Mouse (Mus musculus) forebrain, embryonic 11.5 days (tissue): ENCODE results near the gene Scube2. TPM values are rescaled to one million over a fixed set of nuclear protein-coding genes. Genes with fewer than 3 reads are reported as not detected.
A peak's percentile ranks its signal among the peaks of the same experiment; 100 is the strongest.

Source experiments
- ATAC-seq: fragments of 200-750 bp; cut with Nextera tagmentation; replicated peaks from 2 replicates; pipeline ENCODE4 v1.8.0; 2017; ENCODE audit warnings: moderate TSS enrichment; ENCODE audit not compliant: low FRiP score
- DNase-seq: peaks from one replicate; pipeline ENCODE4 v3.0.0-alpha.2; 2017; ENCODE audit warnings: low spot score
- H3K27ac ChIP-seq: fragments of 300-500 bp; sonication (generic); 2 replicates; pipeline ENCODE4 v1.5.1; 2014; ENCODE audit warnings: low read depth, low read length
- H3K27me3 ChIP-seq: fragments of 300-500 bp; sonication (generic); 2 replicates; pipeline ENCODE4 v1.6.1; 2014; ENCODE audit warnings: mild to moderate bottlenecking, low read length, mixed read lengths; ENCODE audit not compliant: control insufficient read depth, insufficient read depth
- H3K36me3 ChIP-seq: fragments of 300-500 bp; sonication (generic); 2 replicates; pipeline ENCODE4 v1.6.1; 2014; ENCODE audit warnings: mild to moderate bottlenecking, low read length, moderate library complexity, mixed read lengths; ENCODE audit not compliant: control insufficient read depth, insufficient read depth
- H3K4me1 ChIP-seq: fragments of 300-500 bp; sonication (generic); replicated peaks from 2 replicates; pipeline ENCODE4 v1.6.1; 2014; ENCODE audit warnings: low read length, mixed read lengths; ENCODE audit not compliant: control insufficient read depth, insufficient read depth
- H3K4me2 ChIP-seq: fragments of 300-500 bp; sonication (generic); 2 replicates; pipeline ENCODE4 v1.6.1; 2014; ENCODE audit warnings: low read depth, mild to moderate bottlenecking, low read length, moderate library complexity, mixed read lengths; ENCODE audit not compliant: severe bottlenecking
- H3K4me3 ChIP-seq: fragments of 300-500 bp; sonication (generic); 2 replicates; pipeline ENCODE4 v1.5.1; 2014; ENCODE audit warnings: low read depth, low read length
- H3K9ac ChIP-seq: fragments of 300-500 bp; sonication (generic); 2 replicates; pipeline ENCODE4 v1.6.1; 2014; ENCODE audit warnings: low read length
- H3K9me3 ChIP-seq: fragments of 300-500 bp; sonication (generic); 2 replicates; pipeline ENCODE4 v1.6.1; 2016; ENCODE audit warnings: low read length, mixed read lengths; ENCODE audit not compliant: control insufficient read depth
- WGBS: fragments of 180-500 bp; shearing (Covaris S2); extraction: QIAGEN DNeasy Blood & Tissue Kit; methylation state at CpG from one replicate; pipeline ENCODE4 v1.1.7; 2014; 5-methylcytosine and 5-hydroxymethylcytosine counted together
- polyA plus RNA-seq: library from polyadenylated mRNA; unstranded; fragments of >200 nt; fragmentation: Nextera tagmentation; extraction: Ambion mirVana; gene quantifications from 2 replicates; pipeline ENCODE4 v1.2.1, GENCODE M21; 2014

The Scube2 gene
- polyA plus RNA-seq, 1 experiment from 2014 or later = 2.5 TPM

- H3K4me1 ChIP-seq = peaks cover 5% of the 10 kb centered on the region; the same call in 1 of the 2 replicates
- DNase-seq = no peak
- H3K36me3 ChIP-seq = no peaks in the 10 kb centered on the region
- H3K4me3 ChIP-seq = no peak overlapping the region
- no peak overlapping the region for H3K4me2 ChIP-seq
- WGBS = 35% methylated on average over 3 of the region's 3 CpGs
- ATAC-seq = peak; percentile 35; the same call in 1 of the 2 replicates
- H3K9me3 ChIP-seq = no peaks in the 10 kb centered on the region
- H3K27ac ChIP-seq = no peak overlapping the region
- no peak overlapping the region for H3K9ac ChIP-seq
- H3K27me3 ChIP-seq = peaks cover 23% of the 10 kb centered on the region
Measured at GRCm38 (mm10) chr7:109866643-109867042, 1.2 kb upstream of the Scube2 start.

DNA sequence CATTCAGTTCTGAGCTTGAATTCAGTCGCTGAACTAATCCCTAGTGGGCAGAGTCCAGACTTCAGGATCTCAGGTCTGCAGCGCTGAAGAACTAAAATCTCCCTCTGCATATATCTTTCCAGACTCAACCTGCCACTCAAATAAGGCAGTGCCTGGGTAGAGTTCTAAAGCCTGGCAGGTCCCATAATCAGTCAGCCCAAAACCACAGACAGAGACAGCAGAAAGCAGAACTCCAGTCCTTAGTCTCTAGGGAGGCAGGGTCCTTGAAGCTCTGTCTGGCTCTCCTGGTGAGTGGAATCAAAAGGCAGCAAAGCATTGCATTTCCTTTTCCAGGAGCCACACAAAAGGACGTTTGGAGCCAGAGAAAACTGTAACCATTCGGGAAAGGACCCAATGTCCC, 1.9 kb downstream of the Scube2 start:
- no peak overlapping the region for H3K9ac ChIP-seq
- H3K9me3 ChIP-seq = no peaks in the 10 kb centered on the region
- H3K27me3 ChIP-seq = peaks cover 23% of the 10 kb centered on the region
- no peak overlapping the region for H3K4me3 ChIP-seq
- no peaks in the 10 kb centered on the region for H3K36me3 ChIP-seq
- ATAC-seq = no peak
- H3K4me2 ChIP-seq = no peak overlapping the region
- peaks cover 5% of the 10 kb centered on the region; the same call in 1 of the 2 replicates for H3K4me1 ChIP-seq
- 19% methylated on average over 4 of the region's 4 CpGs for WGBS
- no peak overlapping the region for H3K27ac ChIP-seq
- DNase-seq = no peak

GRCm38 (mm10) chr7:109860162-109860561, 5.3 kb downstream of the Scube2 start:
- H3K36me3 ChIP-seq = no peaks in the 10 kb centered on the region
- H3K4me3 ChIP-seq = no peak overlapping the region
- no peak overlapping the region for H3K4me2 ChIP-seq
- 89% methylated on average over 7 of the region's 7 CpGs for WGBS
- no peak overlapping the region for H3K9ac ChIP-seq
- H3K27ac ChIP-seq = no peak overlapping the region
- H3K27me3 ChIP-seq = peaks cover 18% of the 10 kb centered on the region
- no peak for ATAC-seq
- H3K4me1 ChIP-seq = peaks cover 2% of the 10 kb centered on the region; the same call in 1 of the 2 replicates
- H3K9me3 ChIP-seq = no peaks in the 10 kb centered on the region
- no peak for DNase-seq

DNA sequence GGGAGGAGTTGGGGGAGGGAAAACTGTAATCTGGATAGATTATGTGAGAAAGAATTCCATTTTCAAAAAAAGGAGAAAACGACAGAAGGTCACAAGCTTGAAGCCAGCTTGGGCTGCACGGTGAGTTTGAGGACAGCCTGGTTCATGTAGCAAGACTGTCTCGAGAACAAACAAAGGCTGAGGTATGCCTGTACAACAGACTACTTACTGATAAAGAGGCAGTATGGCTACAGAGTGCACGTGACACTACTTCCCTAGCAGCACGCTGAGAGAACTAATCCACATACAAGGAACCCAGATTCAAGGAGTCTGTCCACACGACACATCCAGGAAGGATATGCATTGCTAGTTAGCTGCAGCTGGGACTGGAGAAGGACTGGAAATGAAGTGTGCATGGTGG, 6.1 kb downstream of the Scube2 start:
- ATAC-seq = no peak
- 74% methylated on average over 6 of the region's 6 CpGs for WGBS
- Histone ChIP-seq H3K4me2 (no peak overlapping the region), H3K4me1 (no peaks in the 10 kb centered on the region), H3K4me3 (no peak overlapping the region), H3K9me3 (no peaks in the 10 kb centered on the region), H3K36me3 (no peaks in the 10 kb centered on the region), H3K27ac (no peak overlapping the region), H3K27me3 (peaks cover 10% of the 10 kb centered on the region), H3K9ac (no peak overlapping the region)
- DNase-seq = no peak

DNA sequence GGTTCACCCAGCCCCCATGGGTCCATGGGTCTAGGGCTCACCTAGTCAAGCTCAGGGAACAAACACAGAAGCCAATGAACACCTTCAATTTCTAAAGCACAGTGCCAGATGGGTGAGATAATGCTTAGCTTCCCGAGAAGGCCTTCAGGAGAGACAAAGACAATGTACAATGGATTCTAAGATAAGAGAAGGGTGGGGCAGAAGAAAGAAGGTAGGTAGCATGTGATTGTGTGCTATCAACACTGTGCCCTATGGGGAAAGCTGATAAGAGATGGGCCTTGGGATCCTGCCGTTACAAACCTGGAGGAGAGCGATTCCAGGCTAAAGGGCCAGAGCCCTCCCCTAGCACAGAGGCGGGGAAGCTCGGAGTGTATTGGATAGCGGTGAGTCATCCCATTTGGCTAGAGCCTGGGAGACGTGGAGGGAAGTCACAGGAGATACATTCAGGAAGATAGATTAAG, 12.7 kb downstream of the Scube2 start:
- no peaks in the 10 kb centered on the region for H3K9me3 ChIP-seq
- H3K9ac ChIP-seq = no peak overlapping the region
- peaks cover 20% of the 10 kb centered on the region; the same call in 1 of the 2 replicates for H3K4me1 ChIP-seq
- H3K27me3 ChIP-seq = peaks cover 3% of the 10 kb centered on the region; the same call in 1 of the 2 replicates
- no peak for DNase-seq
- no peaks in the 10 kb centered on the region for H3K36me3 ChIP-seq
- no peak overlapping the region for H3K4me2 ChIP-seq
- no peak for ATAC-seq
- 80% methylated on average over 7 of the region's 7 CpGs for WGBS
- H3K4me3 ChIP-seq = no peak overlapping the region
- no peak overlapping the region for H3K27ac ChIP-seq

DNA sequence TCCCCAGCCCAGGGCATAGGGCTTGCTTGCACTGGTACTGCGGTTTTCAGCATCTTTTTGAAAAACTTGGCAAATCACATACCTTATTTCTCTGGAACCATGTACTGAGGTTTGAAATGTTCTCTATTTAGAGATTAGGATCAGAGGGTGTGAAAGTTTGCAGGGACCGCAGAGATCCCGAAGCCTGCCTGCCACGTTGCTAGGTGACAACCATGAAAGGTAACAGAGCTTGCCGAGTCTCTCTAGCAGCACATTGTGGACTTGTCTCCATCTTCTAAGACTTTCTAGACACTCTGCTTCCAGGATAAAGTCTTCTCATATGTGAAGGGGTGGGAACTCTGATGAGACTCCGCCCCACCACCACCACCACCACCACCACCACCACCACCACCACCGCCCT, 13.5 kb downstream of the Scube2 start:
- peaks cover 3% of the 10 kb centered on the region; the same call in 1 of the 2 replicates for H3K27me3 ChIP-seq
- no peaks in the 10 kb centered on the region for H3K36me3 ChIP-seq
- ATAC-seq (no peak), DNase-seq (no peak)
- no peak overlapping the region for H3K9ac ChIP-seq
- H3K4me2 ChIP-seq = no peak overlapping the region
- peaks cover 20% of the 10 kb centered on the region; the same call in 1 of the 2 replicates for H3K4me1 ChIP-seq
- no peak overlapping the region for H3K4me3 ChIP-seq
- H3K9me3 ChIP-seq = no peaks in the 10 kb centered on the region
- no peak overlapping the region for H3K27ac ChIP-seq
- 95% methylated on average over 7 of the region's 7 CpGs for WGBS

- Histone ChIP-seq H3K27me3 (peaks cover 3% of the 10 kb centered on the region; the same call in 1 of the 2 replicates), H3K4me2 (no peak overlapping the region), H3K9ac (no peak overlapping the region), H3K9me3 (no peaks in the 10 kb centered on the region), H3K4me3 (no peak overlapping the region), H3K36me3 (no peaks in the 10 kb centered on the region), H3K27ac (no peak overlapping the region), H3K4me1 (peaks cover 20% of the 10 kb centered on the region; the same call in 1 of the 2 replicates)
- 33% methylated on average over 3 of the region's 3 CpGs for WGBS
- DNase-seq (no peak), ATAC-seq (no peak)
Measured at GRCm38 (mm10) chr7:109850531-109850930, 14.9 kb downstream of the Scube2 start.

DNA sequence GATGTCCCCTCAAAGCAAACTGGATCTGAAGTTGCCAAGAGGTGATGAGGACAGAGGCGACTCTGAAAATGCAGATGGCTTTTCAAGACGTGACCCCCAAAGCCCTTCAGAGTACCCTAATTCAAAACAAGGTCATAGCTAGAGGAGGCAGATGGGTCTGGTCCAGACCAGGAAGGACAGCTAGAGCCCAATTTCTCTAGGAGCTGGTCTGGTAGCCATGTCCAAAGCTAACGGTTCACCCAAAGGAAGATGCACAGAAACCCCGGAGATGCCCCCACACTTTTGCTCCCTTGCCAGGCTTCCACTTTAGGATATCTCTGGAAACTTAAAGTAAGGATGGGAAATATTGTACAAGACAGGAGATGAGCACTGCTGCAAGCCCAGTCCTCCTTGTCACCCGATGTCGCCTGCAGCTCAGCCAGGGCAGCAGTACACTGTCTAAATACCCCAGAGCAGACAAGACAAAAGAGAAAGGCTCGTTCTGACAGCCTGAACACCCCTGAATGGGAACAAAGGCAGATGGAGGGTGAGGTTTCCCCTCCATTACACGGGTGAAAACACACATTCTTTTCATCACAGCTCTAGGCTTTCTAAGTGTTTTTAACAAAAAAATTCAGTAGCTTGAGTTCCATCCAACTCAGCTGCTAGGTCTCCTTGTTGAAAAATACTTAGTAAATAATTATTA, 15.6 kb downstream of the Scube2 start:
- H3K36me3 ChIP-seq = no peaks in the 10 kb centered on the region
- peaks cover 3% of the 10 kb centered on the region; the same call in 1 of the 2 replicates for H3K27me3 ChIP-seq
- no peak overlapping the region for H3K4me3 ChIP-seq
- ATAC-seq (peak; percentile 74), DNase-seq (no peak)
- no peak overlapping the region for H3K4me2 ChIP-seq
- peaks cover 20% of the 10 kb centered on the region; the same call in 1 of the 2 replicates for H3K4me1 ChIP-seq
- H3K9ac ChIP-seq = no peak overlapping the region
- H3K9me3 ChIP-seq = no peaks in the 10 kb centered on the region
- 29% methylated on average over 8 of the region's 8 CpGs for WGBS
- H3K27ac ChIP-seq = no peak overlapping the region
